Mouse (Mus musculus) ovary, adult 18-20 months (tissue): ENCODE data around the gene Asic1.
A peak's percentile ranks its signal among the peaks of the same experiment; 100 is the strongest.
"Not testable (repeated sequence)": the region's sequence is repeated elsewhere in the genome, so short reads cannot be mapped to it uniquely, and the experiment has no call there.

ENCODE experiments used
- DNase-seq: peaks from one replicate; pipeline ENCODE4 v3.0.0; 2022; ENCODE audit warnings: low spot score, mixed read lengths

Asic1 gene

DNA sequence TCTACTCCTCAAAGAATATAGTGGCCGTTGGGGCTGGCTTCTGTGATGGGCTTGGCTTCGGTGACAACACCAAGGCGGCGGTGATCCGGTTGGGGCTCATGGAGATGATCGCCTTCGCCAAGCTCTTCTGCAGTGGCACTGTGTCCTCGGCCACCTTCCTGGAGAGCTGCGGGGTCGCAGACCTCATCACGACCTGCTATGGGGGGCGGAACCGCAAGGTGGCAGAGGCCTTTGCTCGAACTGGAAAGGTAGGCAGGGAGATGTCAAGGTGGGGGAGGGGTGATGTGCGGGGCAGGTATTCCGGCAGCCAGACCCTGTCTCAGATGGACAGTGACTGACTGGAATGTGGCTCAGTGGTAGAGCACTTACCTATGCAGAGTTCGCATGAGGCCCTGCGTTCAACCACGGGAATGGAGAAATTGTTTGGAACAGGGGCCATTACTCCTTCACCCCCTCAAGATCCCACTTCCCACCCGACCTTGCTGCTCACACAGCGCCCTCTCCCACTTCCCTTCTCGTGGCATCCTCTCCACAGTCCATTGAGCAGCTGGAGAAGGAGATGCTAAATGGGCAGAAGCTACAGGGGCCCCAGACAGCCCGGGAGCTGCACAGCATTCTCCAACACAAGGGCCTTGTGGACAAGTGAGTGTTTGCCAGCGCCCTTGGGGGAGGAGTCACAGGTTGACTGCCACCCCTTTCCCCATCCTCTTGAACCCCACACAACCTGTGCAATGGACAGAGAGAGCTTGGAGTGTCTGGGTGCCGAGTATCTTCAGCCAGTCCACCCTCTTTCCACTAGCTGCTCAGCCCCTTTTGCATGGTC, 52.0 kb downstream of the Asic1 start:
- no peak for DNase-seq

DNA sequence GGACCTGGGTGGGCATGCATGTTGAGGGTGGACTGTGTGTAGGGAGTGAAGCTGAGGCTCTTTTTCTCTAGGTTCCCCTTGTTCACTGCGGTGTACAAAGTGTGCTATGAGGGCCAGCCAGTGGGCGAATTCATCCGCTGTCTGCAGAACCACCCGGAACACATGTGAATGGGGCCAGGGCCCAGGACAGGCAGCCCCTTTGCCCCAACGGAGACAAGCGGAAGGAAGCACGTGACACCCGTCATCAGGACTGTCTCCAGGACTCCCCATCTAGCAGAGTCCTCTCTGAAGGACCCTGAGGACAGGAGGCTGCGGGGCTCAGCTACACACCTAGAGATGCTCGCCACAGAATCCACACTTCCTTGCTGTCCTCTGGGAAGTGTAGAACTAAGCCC, 52.9 kb downstream of the Asic1 start:
- DNase-seq, result no peak

GRCm38 (mm10) chr15:99723515-99724291, 53.5 kb downstream of the Asic1 start:
- peak; percentile 75 for DNase-seq

- DNase-seq, result peak; percentile 52
Observed at GRCm38 (mm10) chr15:99724292-99725021, 54.3 kb downstream of the Asic1 start.

DNA sequence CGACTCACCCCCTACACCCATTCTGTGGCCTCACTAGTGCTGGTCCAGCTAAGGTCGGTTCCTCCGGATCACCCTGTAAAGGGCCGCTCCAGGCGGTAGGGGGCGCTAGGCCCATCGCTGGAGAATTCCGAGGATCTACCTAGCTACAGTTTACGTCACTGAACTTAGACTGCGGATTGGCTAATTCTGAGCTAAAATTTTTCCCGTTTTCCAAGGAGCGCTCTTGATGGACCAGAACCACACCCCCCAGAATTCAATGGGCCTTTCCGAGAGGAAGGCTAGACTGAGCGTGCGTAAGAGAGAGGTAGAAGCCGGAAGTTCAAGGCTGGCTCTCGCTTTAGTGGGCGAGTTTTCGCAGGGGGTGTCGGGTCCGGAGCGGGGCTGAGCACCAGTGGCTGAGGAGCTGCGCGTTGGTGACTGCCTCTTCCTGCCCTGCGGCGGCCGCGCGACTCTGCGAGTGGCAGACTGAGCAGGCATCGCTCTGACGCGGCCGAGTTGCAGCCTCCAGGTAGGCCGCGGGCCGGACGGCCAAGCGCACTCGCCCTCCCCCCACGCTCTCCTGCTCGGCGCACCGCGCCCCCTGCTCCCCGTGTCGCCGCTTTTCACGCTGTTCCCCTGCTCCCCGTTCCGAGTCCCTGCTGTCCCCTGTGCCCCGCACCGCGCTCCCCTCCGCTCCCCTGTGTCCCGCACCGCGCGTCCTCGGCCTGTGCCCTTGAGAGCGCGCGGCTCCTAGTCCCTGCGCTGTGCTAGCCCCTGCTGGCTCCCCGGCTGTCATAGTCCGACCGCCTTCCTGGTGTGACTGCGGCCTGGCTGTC, 55.4 kb downstream of the Asic1 start, which contains the start of gene Cox14:
Gene Cox14, plus strand, starts transcription at position 278 of the 815 bp plus-strand sequence.
- peak; percentile 93 for DNase-seq

DNA sequence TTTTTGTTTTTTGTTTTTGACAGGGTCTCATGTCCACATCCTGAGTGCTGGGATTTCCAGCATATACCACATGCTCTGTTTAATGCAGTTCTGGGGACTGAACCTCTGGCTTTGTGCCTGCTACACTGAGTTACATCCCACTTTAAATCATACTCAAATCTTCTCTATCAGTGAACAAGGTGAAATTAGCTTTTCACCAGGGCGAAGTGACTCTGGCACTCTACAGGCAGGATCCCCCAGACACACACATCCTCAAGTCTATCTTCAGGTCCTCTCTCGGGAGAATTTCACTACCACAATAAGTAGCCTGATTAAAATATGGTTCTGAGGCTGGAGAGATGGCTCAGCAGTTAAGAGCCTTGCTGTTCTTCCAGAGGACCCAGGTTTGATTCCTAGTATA, 56.4 kb downstream of the Asic1 start:
- no peak for DNase-seq

GRCm38 (mm10) chr15:99727039-99727438, 56.9 kb downstream of the Asic1 start:
- DNase-seq, result not testable (repeated sequence)

DNA sequence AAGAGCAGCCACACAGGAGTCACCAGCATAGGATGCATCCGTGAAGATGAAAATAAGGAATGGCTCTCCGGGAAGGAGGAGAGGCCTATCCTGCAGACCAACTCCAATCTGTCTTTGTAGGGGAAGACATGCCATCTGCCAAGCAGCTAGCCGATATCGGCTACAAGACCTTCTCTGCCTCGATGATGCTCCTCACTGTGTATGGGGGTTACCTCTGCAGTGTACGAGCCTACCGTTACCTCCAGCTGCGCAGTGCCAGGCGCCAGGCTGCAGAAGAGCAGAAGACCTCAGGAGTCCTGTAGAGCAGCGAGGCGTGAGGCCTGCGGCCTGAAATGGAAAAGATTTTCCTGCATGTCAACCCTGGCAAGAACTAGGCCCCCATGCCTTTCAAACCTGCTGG, 57.4 kb downstream of the Asic1 start:
- DNase-seq, result no peak

- DNase-seq, result no peak
Observed at GRCm38 (mm10) chr15:99728211-99728610, 58.0 kb downstream of the Asic1 start.

DNA sequence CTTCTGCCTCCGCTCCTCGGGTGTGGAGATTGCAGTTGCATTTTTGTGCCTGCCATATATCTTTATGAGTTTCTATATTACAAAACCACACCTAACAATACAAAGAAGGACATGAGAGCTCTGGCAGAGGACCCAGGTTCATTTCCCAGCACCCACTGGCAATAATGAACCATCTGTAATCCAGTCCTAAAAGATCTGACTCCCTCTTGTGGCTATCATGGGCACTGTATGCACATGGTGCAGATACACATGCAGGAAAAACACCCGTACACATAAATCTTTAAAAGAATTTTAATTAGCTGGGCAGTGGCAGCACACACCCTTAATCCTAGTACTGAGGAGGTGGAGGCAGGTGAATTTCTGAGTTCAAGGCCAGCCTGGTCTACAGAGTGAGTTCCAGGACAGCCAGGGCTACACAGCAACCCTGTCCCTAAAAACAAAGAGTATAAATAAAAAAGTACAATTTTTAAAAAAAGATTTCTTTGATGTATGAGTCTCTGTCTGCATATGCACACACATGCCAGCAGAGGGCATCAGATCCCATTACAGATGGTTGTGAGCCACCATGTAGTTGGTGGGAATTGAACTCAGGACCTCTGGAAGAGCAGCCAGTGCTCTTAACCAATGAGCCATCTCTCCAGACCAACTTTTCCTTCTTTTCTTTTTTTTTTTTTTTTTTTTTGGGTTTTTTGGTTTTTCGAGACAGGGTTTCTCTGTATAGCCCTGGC, 59.1 kb downstream of the Asic1 start:
- no peak for DNase-seq

DNA sequence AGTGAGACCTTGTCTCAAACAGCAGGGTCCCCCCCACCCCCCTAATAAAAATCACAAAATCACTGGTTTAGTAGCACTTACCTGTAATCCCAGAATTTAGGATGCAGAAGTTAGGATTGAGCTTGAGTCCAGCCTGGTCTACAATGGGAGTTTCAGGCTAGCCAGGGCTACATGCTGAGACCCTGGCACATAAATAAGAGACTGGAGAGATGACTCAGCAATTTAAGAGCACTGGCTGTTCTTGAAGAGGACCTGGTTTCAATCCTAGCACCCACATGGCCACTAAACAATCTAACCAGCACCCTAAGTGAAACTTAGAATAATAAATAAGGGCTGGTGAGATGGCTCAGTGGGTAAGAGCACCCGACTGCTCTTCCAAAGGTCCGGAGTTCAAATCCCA, 61.0 kb downstream of the Asic1 start:
- DNase-seq, result no peak

DNA sequence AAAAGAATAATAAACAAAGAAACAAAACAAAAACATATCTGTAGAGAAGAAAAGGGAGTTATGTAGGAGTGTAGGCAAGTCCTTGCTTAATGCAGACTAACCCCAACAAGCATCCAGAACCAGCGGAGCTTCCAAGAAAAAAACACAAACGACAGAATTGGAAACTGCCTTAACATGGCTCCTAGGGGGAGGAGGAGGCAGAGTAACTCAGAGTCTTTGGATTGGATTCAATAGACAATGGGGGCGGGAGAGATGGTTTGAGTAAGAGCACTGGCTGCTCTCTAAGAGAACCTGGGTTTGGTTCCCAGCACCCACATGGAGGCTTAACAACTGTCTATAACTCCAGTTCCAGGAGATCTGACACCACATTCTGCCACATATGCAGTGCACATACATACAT, 61.5 kb downstream of the Asic1 start:
- DNase-seq, result no peak

GRCm38 (mm10) chr15:99733186-99733585, 63.0 kb downstream of the Asic1 start:
- no peak for DNase-seq

DNA sequence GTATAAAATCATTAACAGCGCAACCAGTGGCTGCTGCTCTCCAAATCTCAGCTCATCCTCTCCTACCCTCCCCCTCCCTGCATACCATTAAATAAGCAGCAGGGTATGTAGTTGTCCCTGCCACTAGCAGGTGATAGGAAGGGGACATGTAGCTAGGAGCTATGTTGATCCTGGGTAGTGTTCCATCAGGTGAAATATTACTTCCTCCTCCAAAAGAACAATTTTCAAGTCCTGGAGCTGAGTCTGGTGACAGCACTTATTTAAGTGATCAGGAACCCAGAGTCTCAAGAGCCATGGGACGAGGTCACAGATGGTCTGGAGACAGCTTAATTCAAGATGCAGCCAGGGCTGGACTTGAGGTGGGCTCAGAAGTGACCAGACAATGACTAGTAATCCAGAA, 65.5 kb downstream of the Asic1 start:
- DNase-seq, result peak; percentile 100

DNA sequence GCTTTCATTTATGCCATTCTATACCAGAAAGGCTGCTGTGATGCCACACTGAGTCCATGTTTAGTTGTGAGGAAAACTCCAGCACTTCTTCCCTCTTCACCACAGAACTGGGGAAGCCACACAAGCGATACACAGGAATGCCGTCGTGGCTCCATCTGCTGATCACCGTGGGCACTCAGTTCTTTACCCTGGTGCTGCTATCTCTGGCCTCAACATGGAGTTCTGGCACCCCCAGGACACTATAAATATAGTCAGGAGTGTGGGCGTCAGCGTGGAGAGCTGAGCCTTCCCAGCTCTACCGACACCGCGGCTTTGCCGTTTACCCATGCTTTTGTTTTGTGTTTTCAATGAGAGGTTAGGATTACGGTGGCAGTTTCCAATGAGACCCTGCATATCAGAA, 66.5 kb downstream of the Asic1 start:
- no peak for DNase-seq

GRCm38 (mm10) chr15:99740229-99740628, 70.1 kb downstream of the Asic1 start:
- DNase-seq, result no peak
